Mouse (Mus musculus): Measurements from ENCODE around the gene Zfp420.

GRCm38 (mm10) chr7:29829804-29830203 is 30.0 kb upstream of the Zfp420 start:
- TF ChIP-seq POLR2A (IDR thresholded peaks at IDR 0.05; ENCODE audit: extremely low read depth, insufficient read depth, low read length) = no peak
- TF ChIP-seq CTCF (IDR thresholded peaks at IDR 0.05; ENCODE audit: extremely low read depth, insufficient read depth, low read length) = no peak
